Mouse (Mus musculus) myocyte (in vitro differentiated cells): Measurements from ENCODE around the gene Guca2a.

Source experiments
- CEBPB ChIP-seq: IDR thresholded peaks from 2 replicates; pipeline ENCODE4 v1.6.1; 2011; ENCODE audit warnings: mild to moderate bottlenecking, moderate library complexity; ENCODE audit not compliant: poor library complexity, insufficient read depth, severe bottlenecking
- E2F4 ChIP-seq: IDR thresholded peaks from one replicate; pipeline ENCODE4 v1.6.1; 2011; ENCODE audit warnings: mild to moderate bottlenecking, control low read depth, moderate library complexity; ENCODE audit not compliant: insufficient read depth
- MAX ChIP-seq: IDR thresholded peaks from one replicate; pipeline ENCODE4 v1.6.1; 2011; ENCODE audit warnings: low read depth, mild to moderate bottlenecking, control low read depth
- MYOD1 ChIP-seq, 3 experiments: IDR thresholded peaks; one replicate each; pipeline ENCODE4 v1.6.1; 2011; ENCODE audit warnings: control low read depth in 2 of 3, low read depth in 2 of 3, mild to moderate bottlenecking in 2 of 3, moderate library complexity in 1 of 3; ENCODE audit not compliant: insufficient read length in 2 of 3, control insufficient read depth in 1 of 3
- MYOG ChIP-seq, 3 experiments: IDR thresholded peaks; one replicate each; pipeline ENCODE4 v1.6.1; 2011; ENCODE audit warnings: control low read depth in 2 of 3, low read depth in 2 of 3, mild to moderate bottlenecking in 2 of 3; ENCODE audit not compliant: insufficient read length in 2 of 3, control insufficient read depth in 1 of 3, insufficient read depth in 1 of 3
- POLR2A ChIP-seq: IDR thresholded peaks from one replicate; pipeline ENCODE4 v1.6.1; 2011; ENCODE audit warnings: low read depth, mild to moderate bottlenecking, control low read depth, moderate library complexity; ENCODE audit not compliant: insufficient read length
- TCF12 ChIP-seq: IDR thresholded peaks from one replicate; pipeline ENCODE4 v1.6.1; 2011; ENCODE audit warnings: mild to moderate bottlenecking, control low read depth; ENCODE audit not compliant: poor library complexity, insufficient read depth, severe bottlenecking
- USF1 ChIP-seq: IDR thresholded peaks from one replicate; pipeline ENCODE4 v1.6.1; 2011; ENCODE audit warnings: low read depth, mild to moderate bottlenecking, control low read depth, moderate library complexity

DNA sequence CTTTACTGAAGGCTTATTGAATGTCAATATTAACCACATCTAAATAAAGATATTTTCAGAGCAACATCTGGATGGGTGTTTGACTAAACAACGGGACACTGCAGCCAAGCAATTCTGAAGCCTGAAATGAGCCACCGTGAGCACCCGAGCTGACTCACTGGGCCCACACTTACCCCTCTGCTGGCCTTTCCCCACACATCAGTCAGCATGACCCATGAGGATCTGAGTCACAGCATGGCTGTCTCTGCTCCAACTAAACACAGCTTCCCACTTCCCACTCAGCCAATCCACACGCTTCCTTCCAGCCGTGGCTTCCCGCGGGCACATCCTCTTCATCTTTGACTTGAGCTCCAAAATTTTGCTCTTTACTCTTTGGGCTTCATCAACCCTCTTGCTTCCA is 25.5 kb downstream of the Guca2a start:
- TF ChIP-seq POLR2A (no peak), TCF12 (no peak), MYOD1 (IDR thresholded peaks at IDR 0.05; ENCODE audit: control insufficient read depth in 1 of 3, insufficient read length in 2 of 3, low read depth in 2 of 3) (no peak), USF1 (no peak), MAX (no peak), CEBPB (no peak), E2F4 (no peak), MYOG (IDR thresholded peaks at IDR 0.05; ENCODE audit: control insufficient read depth in 1 of 3, insufficient read depth in 1 of 3, insufficient read length in 2 of 3, low read depth in 2 of 3) (no peak)
